Mouse (Mus musculus): ENCODE data around the gene Gjb4. TPM values are rescaled to one million over a fixed set of nuclear protein-coding genes. Genes with fewer than 3 reads are reported as not detected.

Gjb4 gene
- polyA plus RNA-seq, 1 experiment from 2014 or later, result not detected

GRCm38 (mm10) chr4:127311561-127311960 is 42.3 kb downstream of the Gjb4 start:
- H3K4me1 ChIP-seq (ENCODE audit: insufficient read depth), result 0 out of 2 replicates have a peak, but pooled peaks cover 3% of the 10 kb centered on the region
- peaks cover 20% of the 10 kb centered on the region; the same call in 1 of the 2 replicates for H3K27me3 ChIP-seq (ENCODE audit: insufficient read depth, low read length)
- TF ChIP-seq EP300 (IDR thresholded peaks at IDR 0.05; ENCODE audit: low read depth), result no peak
- WGBS (ENCODE audit: insufficient replicate concordance), result 55% methylated on average over 9 of the region's 9 CpGs
- ATAC-seq, result no peak
- no peak for DNase-seq
- no peaks in the 10 kb centered on the region for H3K36me3 ChIP-seq (replicated peaks; ENCODE audit: insufficient read depth, low read length)
- H3K9ac ChIP-seq (replicated peaks), result no peak overlapping the region
- H3K4me2 ChIP-seq (ENCODE audit: low read depth, low read length), result no peak overlapping the region
- no peak overlapping the region for H3K27ac ChIP-seq (ENCODE audit: low read depth)
- no peak overlapping the region for H3K4me3 ChIP-seq (ENCODE audit: low read depth, low read length)
- no peaks in the 10 kb centered on the region for H3K9me3 ChIP-seq (ENCODE audit: low read length)

- Histone ChIP-seq H3K4me3 (ENCODE audit: low read depth, low read length) (no peak overlapping the region), H3K27ac (ENCODE audit: low read depth) (no peak overlapping the region), H3K4me1 (ENCODE audit: insufficient read depth) (no peaks in the 10 kb centered on the region), H3K4me2 (ENCODE audit: low read depth, low read length) (no peak overlapping the region), H3K9ac (replicated peaks) (no peak overlapping the region), H3K9me3 (ENCODE audit: low read length) (no peaks in the 10 kb centered on the region), H3K27me3 (ENCODE audit: insufficient read depth, low read length) (no peaks in the 10 kb centered on the region), H3K36me3 (replicated peaks; ENCODE audit: insufficient read depth, low read length) (no peaks in the 10 kb centered on the region)
- ATAC-seq, result no peak
- WGBS (ENCODE audit: insufficient replicate concordance), result 51% methylated on average over 2 of the region's 2 CpGs
- no peak for DNase-seq
- no peak for TF ChIP-seq EP300 (IDR thresholded peaks at IDR 0.05; ENCODE audit: low read depth)
- TF ChIP-seq CTCF (IDR thresholded peaks at IDR 0.05; ENCODE audit: low read depth), result no peak
Measured at GRCm38 (mm10) chr4:127306915-127307314, 47.0 kb downstream of the Gjb4 start.

GRCm38 (mm10) chr4:127303796-127304195 is 50.1 kb downstream of the Gjb4 start:
- Histone ChIP-seq H3K4me2 (ENCODE audit: low read depth, low read length) (no peak overlapping the region), H3K9ac (replicated peaks) (no peak overlapping the region), H3K4me1 (ENCODE audit: insufficient read depth) (no peaks in the 10 kb centered on the region), H3K27ac (ENCODE audit: low read depth) (no peak overlapping the region), H3K9me3 (ENCODE audit: low read length) (no peaks in the 10 kb centered on the region), H3K27me3 (ENCODE audit: insufficient read depth, low read length) (no peaks in the 10 kb centered on the region), H3K36me3 (replicated peaks; ENCODE audit: insufficient read depth, low read length) (no peaks in the 10 kb centered on the region), H3K4me3 (ENCODE audit: low read depth, low read length) (no peak overlapping the region)
- DNase-seq (no peak), ATAC-seq (no peak)
- 32% methylated on average over 3 of the region's 3 CpGs for WGBS (ENCODE audit: insufficient replicate concordance)
- TF ChIP-seq CTCF (IDR thresholded peaks at IDR 0.05; ENCODE audit: low read depth), result no peak
- no peak for TF ChIP-seq EP300 (IDR thresholded peaks at IDR 0.05; ENCODE audit: low read depth)

Other genes with a start within 250 kb of the Gjb4 start
- 6.7 and 7.7 TPM in 2 replicates for gene Tmem35b, start 230.4 kb downstream of the Gjb4 start, polyA plus RNA-seq (2015; fragmentation: Nextera tagmentation; extraction: Ambion mirVana)
- 0.05 and 0.07 TPM in 2 replicates for gene Dlgap3, start 184.9 kb downstream of the Gjb4 start, polyA plus RNA-seq (2015; fragmentation: Nextera tagmentation; extraction: Ambion mirVana)
- 33.9 and 35.0 TPM in 2 replicates for gene Smim12, start 110.3 kb downstream of the Gjb4 start, polyA plus RNA-seq (2015; fragmentation: Nextera tagmentation; extraction: Ambion mirVana)
- gene Gja4, start 40.0 kb downstream of the Gjb4 start, polyA plus RNA-seq (2015; fragmentation: Nextera tagmentation; extraction: Ambion mirVana), result 2.7 and 3.1 TPM in 2 replicates
- gene Gjb3, start 23.2 kb downstream of the Gjb4 start, polyA plus RNA-seq (2015; fragmentation: Nextera tagmentation; extraction: Ambion mirVana), result 0.24 and 0.34 TPM in 2 replicates
- gene Gjb5, start 4.1 kb upstream of the Gjb4 start, polyA plus RNA-seq (2015; fragmentation: Nextera tagmentation; extraction: Ambion mirVana), result 0.06 and 0.14 TPM in 2 replicates

All from liver, postnatal 0 days (tissue).